Mouse (Mus musculus): ENCODE measurements at regions not wholly inside any gene's neighbourhood (a gene's known extent, or its start where the extent isn't known, plus 50 kb on each side); places are given as distances from the start of the nearest gene placed in this dataset.

DNA sequence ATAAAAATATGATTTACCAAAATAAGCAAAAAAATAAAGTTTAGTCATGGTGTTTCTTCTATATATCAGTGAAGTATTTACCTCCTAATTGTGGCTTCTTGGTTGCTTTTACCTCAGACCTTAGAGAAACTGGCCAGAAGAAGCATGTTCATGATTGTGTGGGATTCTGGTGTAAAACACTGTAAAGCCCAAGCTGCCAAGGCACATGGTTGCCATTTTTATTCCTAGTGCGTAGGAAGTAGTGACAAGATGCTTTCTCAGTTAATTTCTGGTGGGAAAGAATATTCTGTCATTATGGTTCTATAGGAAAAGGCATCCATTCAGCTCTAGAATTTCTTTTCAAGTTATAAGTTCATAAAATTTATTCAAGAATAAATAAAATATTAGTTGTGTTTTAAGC is 805.2 kb downstream of the Olfm4 start:
- no peak for DNase-seq (ENCODE audit: low read depth, low spot score)

DNA sequence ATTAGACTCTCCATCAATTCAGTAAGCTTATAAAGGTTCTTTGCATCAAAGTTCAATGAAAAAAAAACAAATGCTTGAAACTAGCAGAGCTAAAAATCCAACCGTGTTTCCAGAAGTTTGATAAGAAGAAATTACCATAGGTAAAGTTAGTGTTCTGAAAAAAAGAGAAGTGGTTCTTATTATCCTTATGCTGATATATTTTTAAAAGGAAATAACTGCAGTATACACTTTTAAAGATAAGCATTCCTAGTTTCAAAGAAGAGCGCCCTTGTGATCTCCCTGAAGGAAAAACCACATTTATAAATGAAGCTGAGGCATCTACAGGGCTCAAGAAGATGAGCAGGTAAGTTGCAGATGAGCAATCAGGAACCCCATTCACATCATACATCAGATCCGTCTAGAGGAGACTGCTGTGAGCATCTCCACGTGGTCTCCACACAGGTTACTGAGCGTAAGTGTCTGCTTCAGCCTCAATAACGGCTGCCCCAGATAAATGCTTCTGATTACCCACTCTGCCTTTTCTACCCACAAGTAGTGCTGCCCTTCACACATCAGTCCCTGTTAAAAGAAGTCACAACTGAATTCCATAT is 815.6 kb downstream of the Olfm4 start:
- DNase-seq (ENCODE audit: low read depth, low spot score) = no peak

DNA sequence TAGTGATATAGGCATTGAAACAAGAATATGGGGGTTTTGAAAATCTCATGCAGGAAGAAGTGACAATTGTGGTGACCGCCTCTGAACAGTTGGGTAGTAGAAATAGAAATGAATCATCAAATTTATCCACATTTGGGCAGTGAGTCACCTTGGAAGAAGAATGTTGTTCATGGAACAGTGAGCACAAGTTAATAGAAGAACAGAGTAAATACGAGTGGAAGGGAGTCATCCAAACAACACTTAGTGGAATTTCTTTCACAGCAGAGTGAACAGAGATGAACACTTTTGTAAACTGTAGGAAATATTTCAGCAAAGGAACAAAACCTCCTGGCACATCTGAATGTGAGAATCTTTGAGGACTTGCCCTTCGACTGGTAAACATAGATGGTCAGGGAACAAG is 846.6 kb downstream of the Olfm4 start:
- DNase-seq (ENCODE audit: low read depth, low spot score) = no peak

DNA sequence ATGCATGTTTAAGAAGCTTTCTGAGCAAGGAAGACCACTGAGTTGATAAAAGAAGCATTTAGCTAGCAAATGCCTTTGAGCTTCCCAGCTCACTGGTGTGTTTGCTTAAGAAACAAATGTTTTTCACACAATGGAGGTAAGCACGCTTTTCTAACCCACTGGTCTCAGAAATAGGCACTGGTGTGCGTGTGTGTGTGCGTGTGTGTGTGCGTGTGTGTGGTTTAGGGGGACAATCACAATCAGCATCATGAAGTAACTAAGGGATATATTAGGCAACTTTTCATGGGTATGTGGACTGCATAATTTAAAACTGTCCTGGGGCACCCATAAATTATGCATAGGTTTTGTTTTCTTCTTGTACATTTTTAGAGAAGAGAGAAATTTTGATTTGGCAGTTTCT is 860.7 kb downstream of the Olfm4 start:
- no peak for DNase-seq (ENCODE audit: low read depth, low spot score)

DNA sequence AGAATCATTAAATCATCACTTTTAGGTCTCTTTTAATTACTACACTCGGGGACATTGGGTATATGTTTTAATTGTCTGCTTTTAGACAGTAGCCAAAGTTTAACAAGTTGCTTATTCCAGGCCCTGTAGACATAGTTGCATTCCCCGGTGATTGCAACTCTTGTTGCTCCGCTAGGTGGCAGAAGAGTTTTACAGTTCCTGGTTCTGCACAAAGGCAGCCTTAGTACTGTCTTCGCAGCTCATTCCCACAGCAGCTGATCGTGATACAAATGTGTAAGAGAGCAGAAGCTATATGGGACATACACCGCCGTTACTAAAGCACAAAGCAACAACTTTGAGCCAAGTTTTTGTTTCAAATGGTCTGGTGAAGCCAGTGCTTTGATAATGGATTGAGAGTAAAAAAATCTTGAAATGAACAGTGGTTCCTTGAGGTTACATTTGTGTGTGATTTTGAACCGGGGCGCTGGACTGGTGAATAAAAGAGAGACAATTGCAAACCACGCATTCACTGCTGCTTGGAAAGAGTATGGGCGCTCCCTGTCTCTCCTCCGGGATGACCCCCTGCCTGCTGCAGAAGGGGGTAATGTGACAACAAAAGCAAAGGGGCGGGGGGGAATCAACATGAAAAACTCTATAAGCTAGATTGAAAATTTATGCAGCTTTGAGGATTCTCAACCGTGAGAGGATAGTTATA is 861.8 kb downstream of the Olfm4 start:
- peak; percentile 64 for DNase-seq (ENCODE audit: low read depth, low spot score)

DNA sequence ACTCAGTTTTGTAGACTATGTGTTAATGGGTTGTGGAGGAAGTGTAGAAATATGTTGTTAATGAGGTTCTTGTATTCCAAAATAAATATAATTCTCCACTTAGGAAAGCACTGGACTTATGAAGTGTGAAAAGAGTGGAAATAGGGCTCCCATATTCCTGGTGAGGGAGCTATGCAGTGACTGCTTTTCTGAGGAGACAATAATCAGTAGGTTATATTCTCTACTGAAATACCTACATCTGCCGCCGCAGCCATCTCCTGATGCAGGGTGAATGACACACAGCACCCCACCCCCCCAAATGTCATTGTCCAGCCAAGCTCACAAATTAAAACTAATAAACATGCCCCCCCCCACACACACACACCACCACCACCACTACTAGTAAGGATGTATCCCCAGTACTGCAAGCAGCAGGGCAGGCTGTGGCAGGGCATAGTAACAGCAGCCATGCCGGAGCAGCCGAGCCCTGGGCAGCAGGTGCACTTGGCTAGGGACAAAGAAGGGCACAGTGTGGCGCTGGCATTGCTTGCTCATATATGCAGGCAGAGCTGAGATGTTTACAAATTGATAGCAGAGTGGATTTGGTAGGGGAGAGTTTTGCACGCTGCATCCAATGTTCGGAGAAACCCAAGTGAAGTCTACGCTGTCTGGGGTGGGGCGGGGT is 862.7 kb downstream of the Olfm4 start:
- DNase-seq (ENCODE audit: low read depth, low spot score) = no peak
